Mouse (Mus musculus) lung, postnatal 36 days (tissue): ENCODE measurements around the gene Ppp3ca.

Experiments
- DNase-seq: peaks from one replicate; pipeline ENCODE4 v3.0.0; 2022; ENCODE audit warnings: mixed read lengths

The Ppp3ca gene

GRCm38 (mm10) chr3:136816319-136816718 is 146.4 kb downstream of the Ppp3ca start:
- DNase-seq, result no peak

GRCm38 (mm10) chr3:136818997-136819396 is 149.1 kb downstream of the Ppp3ca start:
- DNase-seq, result no peak

- no peak for DNase-seq
Observed at GRCm38 (mm10) chr3:136821039-136821438, 151.1 kb downstream of the Ppp3ca start.

GRCm38 (mm10) chr3:136821993-136822392 is 152.1 kb downstream of the Ppp3ca start:
- DNase-seq, result no peak

- DNase-seq, result no peak
Observed at GRCm38 (mm10) chr3:136822431-136822830, 152.5 kb downstream of the Ppp3ca start.

GRCm38 (mm10) chr3:136828451-136828850 is 158.5 kb downstream of the Ppp3ca start:
- DNase-seq, result no peak

- no peak for DNase-seq
Observed at GRCm38 (mm10) chr3:136829109-136829508, 159.2 kb downstream of the Ppp3ca start.

- DNase-seq, result no peak
Observed at GRCm38 (mm10) chr3:136830687-136831220, 160.8 kb downstream of the Ppp3ca start.

- DNase-seq, result no peak
Observed at GRCm38 (mm10) chr3:136833003-136833745, 163.2 kb downstream of the Ppp3ca start.

GRCm38 (mm10) chr3:136833893-136834292 is 164.0 kb downstream of the Ppp3ca start:
- peak; percentile 21 for DNase-seq

GRCm38 (mm10) chr3:136835851-136836250 is 165.9 kb downstream of the Ppp3ca start:
- DNase-seq, result no peak

GRCm38 (mm10) chr3:136836319-136837193 is 166.6 kb downstream of the Ppp3ca start:
- peak; percentile 56 for DNase-seq

GRCm38 (mm10) chr3:136837589-136837988 is 167.7 kb downstream of the Ppp3ca start:
- peak; percentile 76 for DNase-seq

GRCm38 (mm10) chr3:136841282-136841681 is 171.4 kb downstream of the Ppp3ca start:
- DNase-seq, result no peak

GRCm38 (mm10) chr3:136842384-136842783 is 172.5 kb downstream of the Ppp3ca start:
- DNase-seq, result no peak

GRCm38 (mm10) chr3:136843811-136844491 is 174.0 kb downstream of the Ppp3ca start:
- DNase-seq, result no peak

- no peak for DNase-seq
Observed at GRCm38 (mm10) chr3:136849035-136849434, 179.1 kb downstream of the Ppp3ca start.

- no peak for DNase-seq
Observed at GRCm38 (mm10) chr3:136852921-136853320, 183.0 kb downstream of the Ppp3ca start.

GRCm38 (mm10) chr3:136853596-136853995 is 183.7 kb downstream of the Ppp3ca start:
- no peak for DNase-seq

- DNase-seq, result no peak
Observed at GRCm38 (mm10) chr3:136855996-136856395, 186.1 kb downstream of the Ppp3ca start.

GRCm38 (mm10) chr3:136862051-136862837 is 192.3 kb downstream of the Ppp3ca start:
- peak; percentile 16 for DNase-seq

- DNase-seq, result no peak
Observed at GRCm38 (mm10) chr3:136863127-136863526, 193.2 kb downstream of the Ppp3ca start.
